Mouse (Mus musculus) CH12.LX (cell line): ENCODE measurements around the gene Aggf1.

Experiments used
- CTCF ChIP-seq, 2 experiments: IDR thresholded peaks in 1 of 2; conservative IDR thresholded peaks in 1 of 2; 2 replicates each; pipeline ENCODE4 v1.5.1; 2011 to 2012; ENCODE audit warnings: low read depth in 2 of 2, low read length in 2 of 2, improper control_type of control experiment in 1 of 2, inconsistent platforms in 1 of 2, mild to moderate bottlenecking in 1 of 2, moderate library complexity in 1 of 2
- KAT2A ChIP-seq: IDR thresholded peaks from 2 replicates; pipeline ENCODE4 v1.6.1; 2012; ENCODE audit warnings: low read length, improper control_type of control experiment, inconsistent platforms; ENCODE audit not compliant: insufficient replicate concordance

GRCm38 (mm10) chr13:95388226-95388625 is 13.1 kb upstream of the Aggf1 start:
- TF ChIP-seq KAT2A, result no peak
- no peak for TF ChIP-seq CTCF (conservative IDR thresholded peaks at IDR 0.05 in 1 of 2, IDR thresholded peaks at IDR 0.05 in 1 of 2; ENCODE audit: low read depth in 2 of 2, low read length in 2 of 2)
